Mouse (Mus musculus) urinary bladder, postnatal 10 days (tissue): ENCODE measurements around the gene Gm49673.
"Not testable (repeated sequence)": the region's sequence is repeated elsewhere in the genome, so short reads cannot be mapped to it uniquely, and the experiment has no call there.

Source experiments
- DNase-seq: peaks from one replicate; pipeline ENCODE4 v3.0.0; 2022; ENCODE audit warnings: low spot score

Gene Gm49673

DNA sequence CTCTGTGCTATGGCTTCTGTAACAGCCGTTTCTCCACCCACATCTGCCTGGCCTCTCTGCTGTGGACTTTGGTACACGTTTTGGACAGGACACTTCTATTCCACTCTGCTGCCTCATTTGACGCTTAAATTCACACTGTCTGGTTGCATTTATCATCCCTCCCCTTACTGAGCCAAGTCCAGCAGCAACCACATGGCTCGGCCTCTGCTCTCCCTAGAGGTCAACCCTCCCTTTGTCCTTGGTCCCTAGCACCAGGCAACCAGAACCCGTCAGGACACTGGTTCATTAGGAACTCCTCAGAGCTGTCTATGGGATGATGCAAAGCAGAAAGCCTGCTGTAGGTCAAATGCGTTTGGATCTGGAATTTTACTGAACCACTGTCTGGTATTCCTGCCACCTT lies 16.7 kb downstream of the Gm49673 start:
- DNase-seq: not testable (repeated sequence)

DNA sequence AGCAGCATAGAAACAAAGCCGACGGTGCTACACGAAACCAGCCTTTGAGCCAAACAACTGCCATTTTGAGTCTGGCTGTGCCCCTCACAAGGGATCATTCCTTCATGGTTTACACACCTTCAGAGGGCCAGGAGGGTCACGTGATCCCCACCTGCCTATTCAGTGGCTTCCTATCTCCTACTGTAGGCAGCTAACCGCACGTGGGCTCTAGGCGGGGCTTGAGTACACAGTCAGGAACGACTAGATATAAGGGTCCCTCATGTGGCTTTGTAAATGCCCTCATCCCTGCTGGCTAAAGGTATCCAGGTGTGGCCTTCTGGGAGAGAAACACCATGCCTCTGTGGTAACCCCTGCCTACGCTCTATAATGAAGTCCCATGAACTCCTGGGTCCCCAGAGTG lies 18.0 kb downstream of the Gm49673 start:
- DNase-seq: not testable (repeated sequence)

DNA sequence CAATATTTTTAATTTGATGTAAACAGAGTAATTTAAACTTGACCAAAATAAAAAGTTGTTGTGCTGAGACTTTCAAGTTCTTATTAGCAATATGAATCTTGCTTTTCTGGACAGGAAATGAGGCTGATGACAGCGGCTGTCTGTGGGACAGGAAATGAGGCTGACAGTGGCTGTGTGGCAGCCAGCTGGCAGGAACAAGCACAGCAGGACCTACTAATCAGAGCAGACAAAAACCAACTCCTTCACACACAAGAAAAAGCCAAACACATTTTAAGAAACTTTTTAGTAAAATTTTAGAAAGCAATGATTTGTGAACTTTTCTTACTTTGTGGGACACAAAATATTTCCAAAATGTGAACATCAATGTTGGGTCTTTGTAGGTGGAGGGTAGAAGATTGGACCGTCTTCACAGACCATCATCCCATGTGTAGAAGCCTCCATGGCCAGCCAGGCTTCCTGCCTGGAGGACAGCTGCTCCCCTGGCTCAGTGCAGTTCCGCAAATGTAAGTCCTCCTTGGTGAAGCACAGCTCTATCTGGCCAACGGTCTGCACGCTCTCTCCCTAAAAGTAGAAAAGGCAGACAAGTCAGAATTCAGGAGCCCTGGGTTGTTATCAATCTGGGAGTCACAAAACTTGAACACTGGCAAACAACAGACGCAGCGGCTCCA lies 19.1 kb downstream of the Gm49673 start:
- not testable (repeated sequence) for DNase-seq

DNA sequence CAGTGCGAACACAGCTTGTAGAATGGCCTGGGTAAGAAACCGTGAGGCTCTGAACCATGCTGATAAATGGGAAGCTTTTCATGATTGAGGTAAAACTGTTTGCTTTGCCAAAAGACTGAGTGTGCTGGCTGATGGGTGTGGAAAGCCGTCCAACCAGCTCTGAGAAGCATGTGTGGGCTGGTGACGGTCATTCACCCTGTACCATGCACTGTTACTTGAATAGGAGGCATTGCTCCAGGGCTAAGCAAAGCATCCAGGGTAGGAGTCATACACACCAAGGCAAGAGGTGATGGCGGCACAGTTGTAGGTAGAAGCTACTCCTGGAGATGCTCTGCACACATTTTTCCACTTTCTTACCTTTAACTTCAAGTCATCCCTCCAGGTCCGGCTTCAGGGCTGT lies 23.0 kb downstream of the Gm49673 start:
- DNase-seq: not testable (repeated sequence)

DNA sequence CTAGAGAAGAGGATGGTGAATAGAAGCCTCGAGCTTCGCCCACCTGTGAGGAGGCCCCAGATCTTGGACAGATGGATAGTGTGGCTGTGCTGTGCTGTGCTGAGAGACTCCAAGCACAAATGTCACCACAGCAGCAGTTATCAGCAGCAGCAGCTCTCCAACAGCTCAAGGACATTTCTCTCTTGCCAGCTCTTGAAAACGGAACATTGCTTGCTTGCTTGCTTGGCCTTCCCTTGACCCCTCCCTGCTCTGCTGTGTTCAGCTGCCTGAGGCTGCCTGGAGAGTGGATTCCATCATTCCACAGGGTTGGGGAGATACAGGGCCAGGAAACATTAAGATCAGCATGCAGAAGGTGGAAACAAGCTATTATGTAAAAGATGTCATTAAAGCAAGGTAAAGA lies 24.6 kb downstream of the Gm49673 start:
- not testable (repeated sequence) for DNase-seq

DNA sequence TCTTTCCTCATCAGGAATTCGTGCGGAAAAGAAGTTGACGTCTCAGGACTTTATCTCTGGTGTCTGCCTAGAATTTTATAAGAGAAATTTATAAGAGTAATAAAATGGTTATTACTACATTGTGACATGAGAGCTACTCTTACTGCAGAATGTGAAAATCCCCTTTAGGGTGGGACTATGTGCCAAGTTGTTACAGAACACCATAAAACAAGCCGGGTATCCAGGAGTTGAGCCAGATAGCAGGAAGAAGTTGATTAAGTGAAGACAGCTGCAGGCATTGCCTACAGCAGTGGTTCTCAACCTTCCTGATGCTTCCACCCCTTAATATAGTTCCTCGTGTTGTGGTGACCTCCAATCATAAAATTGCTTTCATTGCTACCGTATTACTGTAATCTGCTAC lies 30.7 kb downstream of the Gm49673 start:
- not testable (repeated sequence) for DNase-seq

DNA sequence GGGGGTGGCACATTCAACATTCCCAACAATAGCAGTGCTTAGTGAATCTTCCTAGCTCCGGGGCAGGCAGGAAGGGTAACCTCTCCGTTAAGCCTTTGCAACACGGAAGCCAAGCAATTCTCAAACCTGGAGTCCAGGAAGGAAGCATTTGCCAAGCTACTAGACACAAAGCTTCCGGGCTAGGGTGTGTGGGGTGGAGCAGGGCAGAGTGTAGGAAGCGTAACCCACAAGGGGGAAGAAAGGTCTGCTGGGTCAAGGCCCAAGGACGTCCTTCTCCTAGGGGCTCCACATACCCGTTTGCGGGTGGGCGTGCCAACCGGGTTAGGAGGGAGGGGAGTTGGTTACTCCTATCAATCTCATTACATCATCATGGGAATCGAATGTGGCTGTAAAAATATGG lies 31.2 kb downstream of the Gm49673 start:
- not testable (repeated sequence) for DNase-seq

DNA sequence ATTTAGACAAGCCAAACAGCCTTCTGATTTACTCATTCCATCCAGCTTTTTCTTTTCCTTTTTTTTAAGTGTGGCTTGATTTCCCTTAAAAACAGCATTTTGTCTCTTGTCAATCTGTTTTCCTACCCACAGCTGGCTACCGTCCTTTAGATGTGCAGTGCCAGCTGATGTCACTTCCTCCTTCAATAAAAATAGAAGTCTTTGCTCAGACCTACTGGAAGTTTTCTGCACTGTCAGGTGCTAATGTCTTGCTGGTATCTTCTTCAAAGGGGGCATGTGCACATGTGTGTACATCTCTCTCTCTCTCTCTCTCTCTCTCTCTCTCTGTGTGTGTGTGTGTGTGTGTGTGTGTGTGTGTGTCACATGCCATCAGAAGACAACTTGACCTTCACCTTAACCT lies 35.4 kb downstream of the Gm49673 start:
- DNase-seq: not testable (repeated sequence)

DNA sequence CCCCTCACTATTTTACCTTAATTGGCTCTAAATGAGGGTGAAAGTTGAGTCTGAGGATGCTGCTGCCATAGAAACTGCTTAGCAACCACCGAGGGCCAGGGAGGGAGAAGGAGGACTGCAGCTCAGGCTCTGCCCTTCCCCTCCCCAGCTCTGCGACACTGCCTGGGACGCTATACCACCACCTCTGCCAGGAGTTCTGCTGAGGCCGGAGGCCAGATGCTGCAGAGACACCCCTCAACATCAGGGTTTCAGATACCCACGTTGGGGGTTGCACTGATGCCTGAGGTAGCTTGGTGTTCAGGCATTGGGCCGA lies 46.3 kb downstream of the Gm49673 start:
- not testable (repeated sequence) for DNase-seq

DNA sequence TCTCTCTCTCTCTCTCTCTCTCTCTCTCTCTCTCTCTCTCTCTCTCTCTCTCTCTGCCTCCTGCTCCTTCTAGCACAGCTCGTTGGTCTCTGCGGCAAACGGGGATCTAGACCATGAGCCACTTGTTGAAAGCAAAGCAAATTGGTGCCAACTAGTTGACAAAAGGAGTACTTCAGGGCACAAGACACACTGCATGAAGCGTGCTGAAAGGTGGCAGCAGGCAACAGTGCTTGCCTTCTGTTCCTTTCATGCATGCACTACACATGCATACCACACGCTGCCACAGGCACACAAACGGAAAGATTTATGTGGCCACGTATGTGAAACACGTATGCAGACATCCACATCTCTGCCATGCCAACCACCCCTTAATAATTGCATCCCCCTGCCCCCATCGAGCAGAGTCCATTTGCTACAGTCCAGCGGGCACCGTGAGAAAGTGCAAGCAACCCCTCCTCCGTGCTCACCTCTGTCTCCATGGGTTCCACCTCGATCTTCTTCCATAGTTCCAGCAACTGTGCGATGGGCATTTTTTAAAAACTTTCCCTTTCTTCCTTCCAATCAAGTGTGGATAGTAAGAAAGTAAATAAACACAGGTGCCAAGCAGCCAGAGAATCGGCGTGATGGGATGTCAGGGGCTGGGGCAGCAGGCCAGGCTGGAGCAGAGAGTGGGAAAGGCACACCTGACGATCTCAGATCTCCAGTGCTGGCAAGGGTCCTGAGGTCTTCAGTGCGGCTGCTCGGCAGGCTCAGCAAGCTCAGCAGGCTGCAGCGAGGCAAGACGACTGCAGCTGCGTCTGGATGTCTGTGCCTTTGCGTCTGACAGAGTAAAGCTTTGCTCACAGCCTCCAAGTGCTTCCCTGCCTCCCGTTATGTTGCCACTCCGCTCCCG lies 46.9 kb downstream of the Gm49673 start:
- not testable (repeated sequence) for DNase-seq

DNA sequence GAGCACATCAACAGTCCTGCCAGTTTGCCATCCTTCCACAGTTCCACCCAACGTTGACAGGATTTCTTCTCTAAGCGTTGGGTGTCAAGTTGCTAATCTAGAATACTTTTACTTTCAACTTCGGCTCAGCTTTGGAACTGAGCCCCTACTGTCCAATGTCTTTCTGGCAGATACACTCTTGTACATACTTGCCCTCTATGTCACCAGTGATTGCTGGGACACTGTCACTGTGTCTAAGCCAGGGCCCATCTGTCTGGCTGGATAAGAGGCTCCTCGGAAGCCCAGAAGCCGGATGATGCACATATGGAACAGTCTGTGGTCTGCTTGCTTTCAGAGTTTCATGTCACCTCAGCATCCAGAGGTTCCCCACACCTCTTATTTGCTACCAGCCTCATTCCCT lies 51.4 kb downstream of the Gm49673 start:
- not testable (repeated sequence) for DNase-seq

DNA sequence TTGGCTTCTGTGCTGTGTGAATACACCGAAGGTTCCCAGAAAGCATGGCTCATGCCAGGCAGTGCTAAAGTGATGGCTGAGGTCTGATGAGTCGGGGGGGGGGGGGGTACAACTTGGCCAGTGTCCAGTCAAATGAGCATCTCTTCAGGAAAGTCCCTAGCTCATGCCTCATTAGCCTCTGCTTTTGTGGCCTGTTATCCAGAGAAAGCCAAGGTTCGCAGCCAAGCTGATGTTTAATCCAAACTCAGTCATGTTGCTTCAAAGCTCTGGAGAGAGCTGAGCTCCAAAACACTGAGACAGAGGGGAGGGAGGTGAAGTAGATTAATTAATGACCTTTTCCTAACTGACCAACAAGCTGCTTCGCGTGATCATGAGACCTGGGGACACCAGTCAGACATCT lies 51.9 kb downstream of the Gm49673 start:
- not testable (repeated sequence) for DNase-seq

DNA sequence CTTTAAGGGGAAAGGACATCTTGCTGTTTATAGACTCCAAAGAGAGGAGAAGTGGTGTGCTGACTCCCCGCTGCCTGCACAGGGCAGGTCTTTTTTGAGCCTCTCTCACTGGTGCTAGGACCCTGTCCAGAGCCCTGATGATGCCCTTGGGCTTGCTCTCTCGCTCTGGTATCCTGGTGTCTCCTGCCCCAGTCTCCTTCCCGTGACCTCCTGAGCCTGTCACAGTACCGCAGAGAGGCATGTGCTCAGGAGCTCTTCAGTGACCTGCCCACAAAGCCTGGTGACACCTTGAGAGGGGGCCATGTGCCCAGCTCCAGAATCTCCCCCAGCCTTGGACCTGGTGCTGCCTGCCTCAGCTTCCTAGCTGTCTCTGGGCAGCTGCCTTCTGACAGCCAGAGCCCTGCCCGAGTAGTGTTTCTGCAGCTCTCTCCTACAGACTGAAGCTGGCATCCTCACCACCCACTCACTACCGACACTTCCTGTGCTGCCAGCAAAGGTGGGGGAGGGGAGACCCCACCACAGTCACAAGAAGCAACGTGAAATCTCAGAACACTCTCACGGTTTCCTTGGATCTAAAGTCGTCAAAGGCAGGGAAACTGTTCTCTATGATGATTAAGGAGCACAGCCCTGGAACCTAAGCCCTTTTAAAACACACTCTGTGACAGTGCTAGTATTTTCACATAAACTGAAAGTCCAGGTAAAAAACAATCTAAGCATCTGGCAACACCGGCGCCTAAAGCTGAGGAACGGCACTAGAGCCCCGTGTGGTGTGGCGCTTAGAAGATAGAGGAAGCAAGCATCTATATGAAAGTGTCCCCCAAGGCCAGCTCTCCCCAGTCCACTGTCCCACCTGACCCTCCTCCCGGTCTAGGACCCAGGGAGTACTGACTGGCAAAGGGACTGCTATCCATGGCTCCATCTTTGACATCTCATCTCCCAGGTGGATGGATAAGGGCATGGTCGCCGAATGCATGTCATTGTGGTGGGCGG lies 54.8 kb downstream of the Gm49673 start:
- DNase-seq: not testable (repeated sequence)

DNA sequence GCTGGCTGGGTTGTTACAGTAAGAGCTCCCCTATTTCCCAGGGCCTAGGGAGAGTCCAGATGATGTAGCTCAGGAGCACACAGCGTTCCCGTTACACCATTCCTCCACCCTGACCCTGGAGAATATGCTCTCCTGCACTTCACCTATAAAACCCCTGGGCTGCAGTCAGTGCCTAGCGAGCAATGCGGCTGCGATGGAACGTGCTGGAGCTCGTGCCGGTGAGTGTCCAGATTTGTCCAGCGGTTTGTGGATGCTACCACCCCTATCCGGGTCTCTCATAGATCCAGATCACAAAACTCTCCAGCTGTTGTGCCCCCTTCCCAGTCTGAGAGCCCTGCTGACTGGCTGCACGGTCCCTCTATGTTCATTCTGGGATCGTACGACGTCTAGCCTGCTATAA lies 56.3 kb downstream of the Gm49673 start:
- DNase-seq: not testable (repeated sequence)

DNA sequence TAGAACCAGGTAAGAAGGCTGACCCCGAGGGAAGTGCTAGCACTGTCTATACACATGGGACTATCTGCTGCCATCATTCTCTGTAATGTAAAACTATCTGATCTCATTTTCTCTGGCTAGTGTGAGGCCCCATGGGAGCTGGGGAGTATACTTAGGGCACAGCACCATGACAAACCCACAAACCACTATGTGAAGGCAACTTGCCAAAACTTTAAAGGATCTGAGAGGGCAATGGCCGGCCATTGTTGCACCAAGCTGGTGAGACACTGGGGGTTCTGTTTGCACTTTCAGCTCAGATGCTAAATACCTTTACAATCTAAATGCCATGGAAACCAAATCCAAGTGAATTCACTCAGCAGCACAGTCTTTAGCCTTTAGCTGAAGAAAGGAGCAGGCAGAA lies 77.7 kb downstream of the Gm49673 start:
- DNase-seq: not testable (repeated sequence)

DNA sequence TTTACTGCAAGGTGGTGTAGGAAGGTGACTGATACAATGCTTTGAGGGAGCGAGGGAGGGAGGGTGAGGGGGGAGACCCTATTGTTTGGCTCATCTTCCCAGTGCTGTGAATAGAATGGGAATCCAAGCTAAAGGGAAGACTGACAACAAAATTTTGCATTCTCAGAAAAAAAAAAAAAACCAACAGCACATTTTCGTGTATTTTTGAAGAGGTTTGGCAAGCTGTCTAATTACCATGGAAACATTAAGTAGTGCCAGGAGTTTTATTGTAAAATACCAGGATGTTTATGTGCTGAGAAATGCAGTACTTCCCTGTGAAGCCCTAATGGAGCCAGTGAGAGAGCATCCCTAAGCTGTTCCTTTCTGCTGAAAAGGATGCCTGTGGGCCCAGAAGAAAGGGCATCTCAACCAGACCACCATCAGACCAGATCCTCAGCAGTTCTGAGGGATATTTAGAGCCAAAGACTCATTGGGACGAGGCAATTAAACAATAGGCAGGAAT lies 90.9 kb downstream of the Gm49673 start:
- not testable (repeated sequence) for DNase-seq

DNA sequence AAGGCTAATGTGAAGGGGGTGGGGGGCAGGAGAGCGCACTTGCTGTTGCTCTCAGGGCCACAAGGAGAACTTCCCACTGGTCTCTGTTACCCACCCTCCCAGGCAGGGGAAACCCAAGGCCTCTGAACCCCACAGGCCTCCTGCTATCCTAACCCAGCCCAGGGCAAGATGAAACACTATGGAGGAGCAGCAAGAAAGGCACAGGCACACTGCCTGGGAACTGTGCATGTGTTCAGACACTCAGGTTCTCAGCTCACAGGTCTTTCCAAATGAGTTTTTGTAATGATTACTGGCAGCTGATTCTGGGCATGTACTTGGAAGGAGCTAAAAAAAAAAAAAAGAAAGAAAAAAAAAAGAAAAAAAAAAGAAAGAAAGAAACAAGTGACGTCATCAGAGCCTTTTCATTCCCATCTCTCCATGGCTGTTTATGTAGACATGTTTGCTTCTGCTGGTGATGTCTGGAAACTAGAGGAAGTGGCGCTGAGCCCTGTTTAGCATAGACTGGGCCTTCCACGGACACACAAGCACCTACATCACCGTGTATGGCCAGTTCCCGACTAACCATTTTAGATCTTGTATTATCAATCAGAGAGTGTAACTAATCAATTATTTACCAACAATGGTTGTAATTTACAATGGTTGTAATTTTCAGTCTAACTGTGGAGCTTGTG lies 91.5 kb downstream of the Gm49673 start:
- not testable (repeated sequence) for DNase-seq

DNA sequence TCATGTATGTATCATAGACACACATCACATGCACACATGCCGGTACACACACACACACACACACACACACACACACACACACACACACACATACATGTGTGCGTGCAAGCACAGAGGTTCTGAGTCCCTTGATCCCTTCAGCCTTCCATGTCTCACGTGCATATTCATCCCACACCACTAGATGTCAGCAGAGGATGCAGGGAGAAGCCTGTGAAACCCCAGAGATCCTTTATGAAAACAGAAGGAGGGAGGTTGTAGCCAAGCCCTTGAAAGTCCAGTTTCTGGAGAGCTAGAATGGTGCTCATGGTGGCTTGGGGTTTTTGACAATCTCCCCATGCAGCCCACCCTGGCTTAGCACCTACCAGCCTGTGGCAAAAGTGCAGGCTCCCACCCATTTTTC lies 96.3 kb downstream of the Gm49673 start:
- peak; percentile 28 for DNase-seq

DNA sequence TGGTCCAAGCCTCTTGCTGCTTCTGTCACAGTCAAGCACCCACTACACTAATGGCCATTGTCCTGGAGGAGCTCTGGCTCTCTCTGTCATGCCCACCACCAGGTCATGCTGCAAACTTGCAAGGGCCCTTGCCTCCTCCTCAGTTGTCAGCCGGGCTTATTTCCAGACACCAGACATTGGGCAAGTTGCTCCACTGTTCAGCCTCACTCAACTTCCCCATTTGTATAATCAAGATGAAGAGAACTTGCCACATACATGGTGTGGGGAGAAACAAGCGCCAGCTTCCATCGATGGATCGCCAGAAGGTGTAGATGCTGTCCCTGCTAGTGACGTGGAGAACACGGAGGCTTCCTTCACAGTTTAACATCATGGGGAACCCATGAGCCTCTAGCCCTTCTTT lies 97.4 kb downstream of the Gm49673 start:
- DNase-seq: not testable (repeated sequence)

DNA sequence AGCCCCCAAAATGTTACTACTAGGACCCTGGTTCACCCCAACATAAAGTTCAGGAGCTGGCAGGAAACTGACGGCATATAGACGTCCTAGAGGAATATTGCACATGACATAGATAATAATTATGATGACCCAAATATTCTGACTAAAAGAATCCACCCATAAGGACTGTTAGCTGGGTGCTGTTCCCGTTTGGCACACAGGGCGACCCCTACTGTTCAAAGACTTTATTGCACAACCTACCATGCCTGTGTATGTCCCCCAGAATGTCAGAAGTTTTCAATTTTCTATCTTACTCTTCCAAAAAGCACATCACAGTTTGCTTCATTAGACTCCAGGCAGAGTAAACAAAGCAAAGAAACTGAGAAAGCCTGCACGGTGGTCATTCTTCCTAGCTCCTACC lies 101.4 kb downstream of the Gm49673 start:
- not testable (repeated sequence) for DNase-seq

DNA sequence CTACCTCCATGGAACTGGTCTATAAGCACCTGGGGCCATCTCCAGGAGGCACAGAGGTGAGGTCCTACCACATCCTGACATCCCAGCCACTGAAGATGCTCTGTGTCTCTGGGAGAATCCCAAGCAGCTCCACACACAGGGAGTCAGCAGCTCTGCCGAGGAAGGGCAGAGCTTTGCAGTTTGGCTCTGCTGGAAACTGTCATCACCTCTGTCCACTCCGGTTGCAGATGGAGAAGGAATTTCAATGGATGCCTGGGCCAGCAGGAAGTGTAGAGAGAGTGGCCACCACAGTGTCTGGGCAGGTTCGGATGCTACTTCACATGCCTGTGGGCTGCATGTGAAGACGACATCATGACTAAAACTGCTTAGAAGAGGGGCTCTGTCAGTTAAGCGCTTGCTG lies 106.4 kb downstream of the Gm49673 start:
- DNase-seq: not testable (repeated sequence)
